Mouse (Mus musculus): ENCODE measurements around the gene Chst8.

DNA sequence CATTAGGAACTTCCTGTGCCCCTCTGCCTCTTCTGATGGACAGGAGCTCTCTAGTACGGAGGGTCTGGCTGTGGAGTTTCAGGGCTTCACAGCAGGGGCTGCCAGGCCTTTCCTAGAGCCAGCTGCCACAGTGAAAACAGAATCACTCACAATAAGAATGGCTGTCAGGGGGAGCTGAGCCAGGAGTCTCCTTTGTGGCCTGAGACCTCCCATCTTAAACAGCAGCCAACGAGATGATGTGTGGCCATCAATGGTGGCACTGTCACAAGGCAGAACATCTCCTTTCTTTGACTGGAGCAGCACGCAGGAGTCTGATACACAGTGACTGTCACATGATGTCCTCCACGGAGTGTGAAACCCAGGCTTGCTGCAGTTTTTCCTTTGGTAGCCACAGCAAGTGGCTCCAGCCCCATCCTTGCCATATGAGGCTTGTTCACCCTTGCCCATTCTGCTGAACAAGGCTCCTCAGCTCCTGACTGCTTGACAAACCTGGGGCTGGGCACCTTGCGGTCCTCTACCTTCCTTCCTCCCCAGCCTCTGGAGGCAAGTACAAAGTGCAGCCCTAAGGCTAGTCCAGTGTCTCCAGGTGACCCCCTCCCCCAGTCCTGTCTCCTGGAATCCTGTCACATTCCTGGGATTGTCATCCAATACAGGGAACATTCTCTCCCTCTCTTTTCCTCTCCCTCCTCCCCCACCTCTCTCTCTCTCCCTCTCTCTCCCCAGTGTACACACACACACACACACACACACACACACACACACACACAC is 91.4 kb downstream of the Chst8 start:
- TF ChIP-seq HCFC1 (IDR thresholded peaks at IDR 0.05; ENCODE audit: borderline replicate concordance, insufficient read depth, low read length) = no peak
- no peak for TF ChIP-seq ZC3H11A (IDR thresholded peaks at IDR 0.05; ENCODE audit: borderline replicate concordance, low read depth, low read length)
- TF ChIP-seq MAFK (IDR thresholded peaks at IDR 0.05; ENCODE audit: insufficient read depth, low read depth, low read length) = no peak
